Mouse (Mus musculus) right cerebral cortex, postnatal 36 days (tissue): ENCODE measurements around the gene Smarcc2.
"Not testable (repeated sequence)": the region's sequence is repeated elsewhere in the genome, so short reads cannot be mapped to it uniquely, and the experiment has no call there.

Source experiments
- DNase-seq, 2 experiments: peaks; one replicate each; pipeline ENCODE4 v3.0.0; 2022; ENCODE audit warnings: low spot score in 2 of 2, mixed read lengths in 1 of 2

Smarcc2 gene

DNA sequence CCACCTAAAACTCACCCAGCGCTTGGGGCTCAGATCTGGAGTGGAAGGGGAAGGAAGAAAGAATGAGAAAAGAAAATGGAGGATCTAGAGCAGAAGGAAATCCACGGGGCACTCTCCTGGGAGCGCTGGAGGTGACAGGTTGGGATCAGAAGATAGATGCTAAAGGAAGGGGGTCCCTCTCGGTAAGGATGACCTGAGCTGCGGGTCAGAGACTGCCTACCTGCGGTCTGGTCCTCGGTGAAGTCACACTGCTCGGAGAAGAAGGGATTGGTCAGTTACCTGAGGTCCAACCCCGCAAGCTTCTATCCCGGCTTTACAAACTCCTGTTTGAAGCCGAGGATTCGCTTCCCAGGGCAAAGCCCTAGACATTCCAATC is 34.3 kb downstream of the Smarcc2 start:
- DNase-seq, result no peak

DNA sequence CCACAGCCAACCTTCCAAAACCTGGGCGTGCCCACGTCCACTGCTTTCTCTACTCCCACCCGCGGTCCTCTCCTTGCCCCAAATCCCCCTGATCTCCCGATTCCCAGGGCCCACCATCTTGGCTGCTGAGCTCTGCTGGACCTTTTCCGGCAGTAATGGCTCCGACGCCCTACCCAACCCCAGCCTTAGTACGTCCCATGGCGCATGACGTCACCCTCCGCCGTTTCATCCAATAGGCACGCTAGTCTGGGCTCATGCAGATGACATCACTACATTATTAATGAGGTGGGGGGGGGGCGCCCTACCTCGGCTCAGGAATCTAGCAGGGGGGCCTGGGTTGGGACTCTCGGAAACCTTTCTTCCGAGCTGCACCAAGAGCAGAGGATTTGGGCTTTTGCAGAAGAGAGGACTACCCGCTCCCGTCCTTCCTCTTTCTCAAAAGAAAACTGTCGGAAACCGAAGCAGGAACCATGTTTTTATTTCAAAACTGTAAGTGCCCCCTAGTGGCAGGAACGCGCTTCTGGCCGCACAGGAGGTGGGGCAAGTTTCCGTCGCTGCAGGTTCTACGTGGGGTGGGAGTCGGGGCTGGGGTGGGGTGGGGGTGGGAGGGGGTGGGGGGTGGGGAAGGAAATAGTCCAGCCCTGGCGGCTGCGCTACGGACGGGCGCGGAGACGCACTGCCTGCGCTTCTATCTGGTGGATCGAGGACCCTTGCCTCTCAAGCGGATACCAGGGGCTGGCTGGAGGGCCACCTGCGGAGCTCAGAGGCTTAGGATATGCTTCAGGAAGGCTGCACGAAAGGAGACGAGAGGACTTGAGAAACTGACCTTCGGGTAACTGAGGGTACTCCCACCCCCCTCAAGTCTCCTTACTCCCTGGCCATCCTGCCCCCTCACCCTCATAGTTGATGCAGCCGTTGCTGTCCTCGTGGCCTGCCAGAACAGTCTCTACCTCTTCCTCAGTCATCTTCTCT is 34.9 kb downstream of the Smarcc2 start, which contains the start of gene Myl6:
Gene Myl6, minus strand, starts transcription at position 451 of the 972 bp plus-strand sequence.
- peak; percentile 97 for DNase-seq

DNA sequence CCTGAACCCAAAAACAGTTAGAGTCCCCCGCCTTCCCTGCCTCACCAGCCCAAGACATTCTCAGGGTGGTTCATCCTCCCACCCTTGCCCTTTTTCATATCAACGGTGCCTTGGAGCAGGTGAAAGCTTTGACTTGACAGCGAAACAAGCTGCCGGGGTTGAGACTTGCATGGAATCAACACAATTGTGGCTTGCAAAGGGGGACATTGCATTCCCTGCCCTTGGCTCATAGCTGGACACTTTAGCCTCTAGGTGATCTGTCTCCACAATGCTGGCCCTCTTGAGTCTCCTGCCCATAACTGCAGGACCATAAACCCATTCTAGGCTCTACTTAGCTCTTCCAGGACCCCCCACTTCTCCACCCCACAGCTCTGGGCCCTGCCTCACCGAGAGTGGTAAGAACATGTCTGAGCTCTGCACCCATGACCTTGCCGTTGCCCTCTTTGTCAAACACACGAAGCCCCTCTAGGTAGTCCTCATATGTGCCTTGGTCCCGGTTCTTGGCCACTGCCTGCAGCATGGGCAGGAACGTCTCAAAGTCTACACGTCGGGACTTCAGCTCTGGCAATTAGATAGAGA is 35.7 kb downstream of the Smarcc2 start:
- DNase-seq, result no peak

DNA sequence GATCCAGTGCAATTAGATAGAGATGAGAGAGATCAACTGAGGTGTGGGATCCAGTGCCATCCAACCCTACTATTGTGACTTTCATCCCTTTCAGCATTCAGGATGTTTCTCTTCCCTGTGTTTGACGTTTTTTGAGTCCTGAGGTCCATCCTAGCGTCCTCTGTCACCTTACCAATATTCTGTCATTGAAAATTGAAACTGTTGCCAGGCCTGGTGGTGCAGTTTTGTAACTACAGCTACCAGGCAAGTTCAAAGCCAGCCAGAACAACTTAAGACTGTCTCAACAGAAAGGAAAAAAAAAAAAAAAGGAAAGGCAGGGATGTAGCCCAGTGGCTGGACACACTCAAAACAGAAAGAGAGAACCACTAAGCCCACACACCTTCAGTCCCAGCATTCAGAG is 36.2 kb downstream of the Smarcc2 start:
- no peak for DNase-seq

DNA sequence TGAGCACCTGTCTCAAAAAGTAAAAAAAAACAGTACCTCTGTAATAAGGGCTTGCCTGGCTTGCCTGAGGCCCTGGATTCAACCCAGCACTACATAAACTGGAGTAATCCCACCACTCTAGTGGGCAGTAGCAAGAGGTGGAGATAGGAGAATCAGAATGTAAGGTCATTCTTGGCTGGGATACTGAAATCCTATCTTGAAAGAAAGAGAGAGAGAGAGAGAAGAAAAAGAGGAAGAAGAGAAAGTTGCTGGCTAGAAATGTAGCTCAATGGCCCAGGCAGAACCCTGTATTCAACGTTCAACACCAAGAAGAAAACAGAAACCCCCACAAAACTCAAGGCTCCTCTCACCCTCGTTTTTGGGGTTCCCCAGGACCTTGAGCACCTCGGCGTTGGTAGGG is 36.9 kb downstream of the Smarcc2 start:
- DNase-seq, result no peak

DNA sequence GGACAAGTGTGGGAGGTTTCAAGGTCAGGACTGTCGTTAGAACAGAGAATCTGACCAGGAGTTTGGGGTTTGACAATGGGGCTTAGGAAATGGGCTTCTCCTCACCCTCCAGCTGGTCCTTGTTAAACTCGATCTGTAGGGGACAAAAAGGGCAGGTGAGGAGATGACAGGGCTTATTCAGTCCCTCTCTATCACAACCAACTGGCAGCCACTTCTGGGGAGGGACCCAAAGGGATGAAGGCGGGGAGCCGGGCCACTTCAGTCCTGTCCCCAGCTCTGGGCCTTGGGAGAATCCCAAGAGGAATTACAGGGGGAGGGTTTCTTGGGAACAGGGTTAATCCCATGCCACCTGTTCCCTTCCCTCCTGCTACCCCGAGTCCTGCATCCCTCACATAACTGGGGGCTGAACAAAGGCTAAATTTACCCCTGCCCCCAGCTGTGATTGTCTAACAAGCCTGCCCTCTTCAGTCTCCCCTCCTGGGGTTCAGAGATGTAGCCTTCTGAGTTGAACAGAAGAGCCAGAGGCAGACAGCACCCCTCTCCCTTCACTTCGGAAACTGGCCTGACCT is 37.5 kb downstream of the Smarcc2 start:
- DNase-seq, result no peak

DNA sequence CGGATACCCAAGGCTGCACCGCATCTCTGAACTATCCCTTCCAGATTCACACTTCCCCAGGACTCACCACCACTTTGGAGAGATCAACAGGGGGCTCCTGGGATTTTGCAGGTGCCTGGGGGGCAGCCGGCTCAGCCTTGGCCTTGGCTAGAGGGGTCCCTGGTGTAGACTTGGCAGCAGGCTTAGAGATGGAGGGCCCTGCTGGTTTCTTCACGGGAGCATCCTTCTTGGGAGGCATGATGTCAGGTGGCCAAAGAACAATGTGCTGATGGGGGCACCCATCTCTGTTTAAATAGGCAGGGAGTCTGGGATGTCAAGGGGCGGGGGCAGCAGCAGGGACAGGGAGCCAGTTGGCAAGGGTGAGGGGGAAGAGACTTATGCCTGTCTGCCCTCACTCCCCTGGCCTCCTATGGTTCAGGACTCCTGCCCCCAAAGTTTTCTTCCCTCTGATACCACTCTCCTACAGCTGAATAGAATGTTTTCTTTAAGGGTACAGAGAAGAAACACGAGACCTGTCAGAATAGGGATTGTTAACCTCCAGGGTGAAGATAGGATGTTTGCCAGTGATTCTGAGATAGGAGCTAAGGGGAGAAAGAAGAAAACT is 38.2 kb downstream of the Smarcc2 start:
- no peak for DNase-seq

DNA sequence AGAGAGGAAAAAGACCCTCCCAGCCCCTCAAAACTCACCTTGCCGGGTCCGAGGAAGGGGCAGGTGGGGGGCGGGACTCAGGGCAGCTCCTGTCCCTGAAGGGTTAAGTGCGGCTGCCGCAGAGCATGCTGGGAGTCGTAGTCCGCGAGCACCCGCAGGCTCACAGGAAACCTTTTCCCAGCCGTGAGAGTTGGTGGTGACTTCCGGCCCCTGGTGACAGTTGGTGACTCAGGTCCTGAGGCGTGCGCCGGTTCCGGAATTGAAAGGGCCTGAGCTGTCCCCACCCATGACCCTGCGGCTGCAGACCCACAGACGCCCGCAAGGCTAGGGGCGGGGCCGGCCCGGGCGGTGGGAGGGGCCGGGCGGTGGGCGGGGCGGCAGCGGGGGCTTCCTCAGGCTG is 39.5 kb downstream of the Smarcc2 start, which contains the start of gene Myl6b:
Gene Myl6b, minus strand, starts transcription at position 96 of the 400 bp plus-strand sequence.
- DNase-seq, result peak; percentile 95 to 96

DNA sequence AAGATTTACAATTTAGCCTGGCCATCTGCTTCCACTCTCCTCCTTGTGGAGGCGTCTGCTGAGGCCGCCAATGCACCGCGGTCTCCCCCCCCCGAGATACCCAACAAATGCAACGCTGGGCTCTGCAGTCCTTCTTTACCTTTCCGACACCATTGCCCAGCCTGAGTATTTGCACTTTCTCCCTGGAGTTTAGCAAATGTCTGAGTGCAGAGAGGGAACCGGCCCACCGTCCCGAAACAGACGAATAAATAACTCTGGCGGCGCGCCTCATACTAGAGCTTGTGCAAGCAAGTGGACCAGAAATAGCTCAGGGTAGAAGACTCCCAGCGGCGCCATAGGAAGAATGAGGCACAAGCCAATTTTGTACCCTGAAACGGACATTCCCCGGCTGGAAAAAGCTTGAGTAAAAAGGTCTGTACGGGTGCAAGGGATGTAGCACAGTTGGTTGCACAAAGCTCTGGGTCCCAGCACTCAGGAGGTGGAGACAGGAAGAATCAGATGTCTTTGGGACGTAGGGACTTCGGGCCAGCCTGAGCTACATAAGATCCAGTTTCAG is 40.1 kb downstream of the Smarcc2 start:
- peak in 1 of 2 experiments; percentile 37 for DNase-seq

DNA sequence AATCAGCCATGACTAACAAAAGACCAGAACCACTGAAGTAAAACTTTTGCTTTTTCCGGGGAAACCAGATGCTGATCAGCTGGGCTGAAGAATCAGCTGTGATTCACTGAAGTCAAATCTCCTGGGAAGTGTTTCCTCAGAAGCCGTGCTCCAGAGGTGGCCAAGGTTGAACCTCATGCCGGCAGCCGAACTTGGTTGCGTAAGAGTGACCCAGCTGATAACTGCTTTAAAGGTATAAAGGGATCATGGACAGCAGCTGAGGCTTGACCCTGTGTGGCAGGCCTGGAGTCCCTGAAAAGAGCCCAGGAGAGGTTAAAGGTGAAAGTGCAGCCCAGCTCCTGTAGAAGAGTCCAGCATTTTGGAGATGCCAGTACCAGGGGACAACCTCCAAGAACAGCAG is 43.3 kb downstream of the Smarcc2 start:
- no peak for DNase-seq

DNA sequence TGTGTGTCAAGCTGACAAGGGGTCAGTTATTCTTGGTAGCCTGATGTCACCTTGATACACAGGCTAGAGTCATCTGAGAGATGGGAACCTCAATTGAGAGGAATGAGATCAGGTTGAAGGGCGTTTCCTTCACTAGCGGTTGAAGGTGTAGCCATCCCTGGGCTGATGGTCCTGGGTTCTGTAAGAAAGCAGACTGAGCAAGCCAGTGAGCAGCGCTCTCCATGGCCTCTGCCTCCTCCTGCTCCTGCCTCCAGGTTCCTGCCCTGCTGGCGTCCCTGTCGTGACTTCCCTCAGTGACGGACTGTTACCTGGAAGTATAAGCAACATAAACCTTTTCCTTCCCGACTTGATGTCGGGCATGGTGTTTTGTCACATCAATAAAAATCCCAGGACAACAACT is 44.5 kb downstream of the Smarcc2 start:
- no peak for DNase-seq

DNA sequence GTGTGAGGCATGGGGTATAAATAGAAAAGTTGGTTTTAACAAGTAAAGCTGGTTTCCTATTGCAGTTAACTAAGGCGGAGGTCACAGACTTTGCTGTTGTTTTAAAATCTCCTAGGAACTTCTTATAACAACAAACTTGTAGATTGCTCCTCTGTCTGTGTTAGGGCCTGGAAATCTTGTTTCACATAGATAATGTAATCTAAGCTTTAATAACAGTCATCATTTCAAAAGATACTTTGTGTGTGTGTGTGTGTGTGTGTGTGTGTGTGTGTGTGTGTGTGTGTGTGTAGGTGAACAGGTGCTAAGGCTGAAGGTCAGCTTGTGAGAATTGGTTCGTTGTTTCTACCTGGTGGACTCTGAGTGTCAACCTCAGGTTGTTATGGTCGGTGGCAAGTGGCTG is 45.0 kb downstream of the Smarcc2 start:
- DNase-seq, result no peak

DNA sequence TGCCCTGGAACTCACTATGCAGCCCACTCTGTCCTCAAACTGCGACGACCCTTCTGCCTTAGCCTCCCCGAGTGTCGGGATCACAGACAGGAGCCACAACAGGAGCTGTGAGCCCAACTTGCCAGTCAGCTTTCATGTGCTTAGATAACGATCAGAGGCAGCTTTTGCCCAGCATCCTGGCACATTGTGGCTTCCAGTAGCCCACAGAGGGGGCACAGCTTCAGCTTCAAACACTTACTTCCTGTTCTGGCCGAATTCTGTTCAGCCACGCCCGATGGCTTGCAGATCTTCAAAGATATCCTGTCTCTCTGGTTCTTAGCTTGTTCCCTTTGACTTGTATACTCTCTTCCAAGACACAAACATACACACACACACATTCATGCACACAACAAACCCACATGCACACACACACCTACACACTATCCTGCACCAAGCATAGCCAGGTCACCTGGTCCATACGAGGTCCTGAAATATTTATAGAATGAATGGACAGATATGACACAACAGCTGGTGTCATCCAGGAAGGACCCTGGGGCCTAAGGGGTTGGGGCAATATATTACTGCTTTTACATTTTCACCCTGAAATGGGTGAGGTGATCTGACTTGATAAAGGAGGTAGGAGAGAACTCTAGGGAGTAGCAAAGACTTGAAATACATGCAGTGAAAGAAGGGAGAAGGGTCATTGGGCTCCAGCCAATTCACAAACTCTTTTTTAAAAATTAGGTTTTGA is 45.8 kb downstream of the Smarcc2 start:
- DNase-seq, result no peak

DNA sequence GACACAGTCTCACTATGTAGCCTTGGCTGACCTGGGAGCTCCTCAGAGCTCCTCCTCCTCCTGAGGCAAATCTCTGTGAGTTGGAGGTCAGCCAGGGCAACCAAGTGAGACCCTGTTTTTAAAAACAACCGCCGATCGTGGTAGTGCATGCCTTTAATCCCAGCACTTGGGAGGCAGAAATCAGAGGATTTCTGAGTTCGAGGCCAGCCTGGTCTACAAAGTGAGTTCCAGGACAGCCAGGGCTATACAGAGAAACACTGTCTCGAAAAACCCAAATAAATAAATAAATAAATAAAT is 46.3 kb downstream of the Smarcc2 start:
- DNase-seq, result not testable (repeated sequence)

DNA sequence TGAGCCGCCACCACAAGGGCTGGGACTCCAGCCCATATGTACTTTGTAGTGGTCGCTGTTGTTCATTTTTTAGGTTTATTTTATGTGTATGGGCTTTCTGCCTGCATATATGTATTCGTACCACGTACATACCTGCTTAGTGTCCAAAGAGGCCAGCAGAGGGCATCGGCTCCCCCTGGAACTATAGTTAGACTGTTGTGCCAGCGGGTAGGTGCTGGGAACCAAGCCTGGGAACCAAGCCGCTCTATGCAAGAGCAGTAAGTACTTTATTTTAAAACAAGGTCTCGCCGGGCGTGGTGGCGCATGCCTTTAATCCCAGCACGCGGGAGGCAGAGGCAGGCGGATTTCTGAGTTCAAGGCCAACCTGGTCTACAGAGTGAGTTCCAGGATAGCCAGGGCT is 46.9 kb downstream of the Smarcc2 start:
- no peak for DNase-seq

DNA sequence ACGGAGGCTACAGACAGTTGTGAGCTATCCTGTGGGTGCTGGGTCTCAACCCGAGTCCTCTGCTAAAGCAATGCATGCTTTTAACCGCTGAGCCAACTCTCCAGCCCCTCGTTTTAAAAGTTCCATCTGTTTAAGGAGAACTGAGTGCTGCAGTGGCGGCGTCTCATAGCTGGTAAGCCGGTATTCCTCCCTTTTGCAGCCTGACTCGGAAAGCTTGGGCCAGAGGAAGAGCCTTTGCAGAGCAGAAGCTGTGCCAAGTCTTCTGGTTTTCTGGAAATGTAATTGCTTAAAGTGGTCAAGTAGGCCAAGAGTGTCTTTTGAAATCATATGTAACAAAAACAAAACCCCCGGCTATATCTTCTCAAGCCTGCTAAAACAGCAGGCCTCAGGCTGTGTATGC is 49.2 kb downstream of the Smarcc2 start:
- no peak for DNase-seq

DNA sequence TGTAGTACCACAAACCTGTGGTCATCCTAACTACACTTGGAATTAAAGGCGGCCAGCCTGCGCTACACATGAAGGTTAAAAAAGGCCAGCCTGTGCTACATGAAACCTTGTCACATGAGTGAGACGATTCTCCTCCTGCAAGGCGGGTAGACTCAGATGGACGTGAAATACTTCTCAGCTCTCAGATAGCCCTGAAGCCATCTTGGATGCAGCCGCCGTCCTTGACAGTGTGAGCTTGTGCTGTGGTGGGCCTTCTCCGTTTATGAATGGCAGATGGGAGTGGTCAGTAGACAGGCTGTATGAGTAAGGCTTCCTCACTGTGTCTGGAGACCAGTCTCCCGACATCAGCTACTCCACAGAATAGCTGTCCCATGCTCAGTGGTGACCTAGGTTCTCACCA is 50.2 kb downstream of the Smarcc2 start:
- DNase-seq, result no peak

DNA sequence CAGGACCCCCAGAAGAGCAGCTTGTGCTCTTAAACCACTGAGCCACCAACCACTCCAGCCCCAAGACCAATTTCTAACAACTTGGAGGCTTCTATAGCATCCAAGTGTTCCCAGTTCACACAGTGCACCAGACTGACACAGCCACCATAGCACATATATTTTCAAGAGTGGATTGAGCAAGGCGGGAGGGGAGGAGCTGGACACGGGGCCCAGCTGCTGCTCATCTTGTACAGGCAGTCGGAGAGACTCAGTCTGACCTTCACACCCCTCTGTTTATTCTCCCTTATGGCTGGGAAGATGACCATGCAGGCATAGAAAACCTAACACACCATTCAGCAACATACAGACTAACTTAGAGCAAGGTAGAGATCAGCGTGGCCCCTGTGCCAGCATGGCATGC is 50.8 kb downstream of the Smarcc2 start:
- no peak for DNase-seq

DNA sequence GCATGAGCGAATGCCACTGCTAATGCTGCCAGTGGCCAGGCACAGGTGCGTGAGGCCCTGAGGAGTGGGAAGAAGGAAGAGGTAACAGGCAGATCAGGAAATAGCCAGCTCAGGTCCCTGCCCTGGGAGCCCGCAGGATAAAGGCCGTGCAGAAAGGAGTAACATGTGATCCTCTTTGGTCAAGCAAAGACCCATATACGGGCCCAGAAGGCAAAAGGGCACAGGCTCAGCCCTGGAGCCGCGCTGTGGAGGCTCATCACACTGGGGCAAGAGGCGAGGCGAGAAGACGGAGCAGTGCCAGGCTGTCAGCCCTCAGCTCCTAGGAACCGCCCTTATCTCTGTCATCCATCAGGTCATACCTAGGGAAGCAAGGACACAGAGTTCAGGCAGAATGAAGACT is 51.3 kb downstream of the Smarcc2 start:
- no peak for DNase-seq

DNA sequence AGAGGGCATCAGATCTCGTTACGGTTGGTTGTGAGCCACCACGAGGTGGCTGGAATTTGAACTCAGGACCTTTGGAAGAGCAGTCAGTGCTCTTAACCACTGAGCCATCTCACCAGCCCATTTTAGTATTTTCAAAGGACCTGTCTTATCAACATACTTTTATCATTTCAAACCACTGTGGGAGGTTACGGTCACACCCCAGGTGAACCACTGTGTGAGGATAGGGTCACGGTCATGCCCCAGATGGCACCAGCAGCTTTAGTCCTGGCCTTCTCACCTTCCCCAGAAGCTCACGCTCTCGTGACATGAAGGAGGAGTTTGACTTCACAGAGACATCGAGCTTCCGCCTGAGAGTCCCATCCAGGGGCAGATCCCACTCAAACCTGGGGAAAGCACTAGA is 52.1 kb downstream of the Smarcc2 start:
- DNase-seq, result no peak

DNA sequence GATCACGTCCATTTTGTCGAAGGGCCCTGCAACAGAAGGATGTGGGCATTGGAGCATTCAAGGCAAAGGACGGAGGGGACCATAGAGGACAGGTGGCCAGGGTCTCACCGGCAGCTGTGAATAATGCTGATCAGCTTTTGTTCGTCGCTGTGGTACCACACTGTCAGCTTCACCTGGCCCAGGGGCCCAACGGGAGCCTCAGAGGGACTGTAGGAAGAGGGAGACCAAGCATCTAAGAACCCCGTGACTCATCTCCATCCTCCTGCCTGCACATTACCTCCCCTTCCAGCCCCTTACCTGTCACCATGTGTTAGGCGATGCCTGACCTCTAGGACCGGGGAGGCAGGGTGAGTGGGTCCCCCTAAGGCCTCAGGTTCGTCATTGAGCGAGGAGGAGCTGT is 52.7 kb downstream of the Smarcc2 start:
- DNase-seq, result no peak

DNA sequence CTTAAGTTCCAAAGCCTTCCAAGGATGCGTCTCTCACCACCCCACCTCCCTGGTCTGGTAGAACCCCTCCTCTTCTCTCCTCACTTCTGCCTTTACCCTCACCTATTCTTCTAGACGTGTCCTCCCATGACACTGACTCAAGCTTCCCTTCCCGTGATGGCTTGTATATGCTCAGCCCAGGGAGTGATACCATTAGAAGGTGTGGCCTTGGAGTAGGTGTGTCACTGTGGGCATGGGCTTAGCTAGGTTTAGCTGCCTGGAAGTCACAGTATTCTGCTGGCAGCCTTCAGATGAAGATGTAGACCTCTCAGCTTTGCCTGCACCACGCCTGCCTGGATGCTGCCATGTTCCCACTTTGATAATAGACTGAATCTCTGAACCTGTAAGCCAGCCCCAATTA is 56.0 kb downstream of the Smarcc2 start:
- no peak for DNase-seq
